Mouse (Mus musculus) erythroid progenitor cell, adult 5-6 weeks (primary cell): ENCODE data around the gene Sept3. TPM values are rescaled to one million over a fixed set of nuclear protein-coding genes. Genes with fewer than 3 reads are reported as not detected.
A peak's percentile ranks its signal among the peaks of the same experiment; 100 is the strongest.

Source experiments
- ATAC-seq: replicated peaks from 2 replicates; pipeline ENCODE4 v1.8.0; 2016; ENCODE audit warnings: moderate number of reproducible peaks, mild to moderate bottlenecking, moderate TSS enrichment, inconsistent platforms; ENCODE audit not compliant: poor library complexity, low FRiP score, severe bottlenecking
- total RNA-seq, 2 experiments: library from RNA; stranded (forward) in 1 of 2; stranded (reverse) in 1 of 2; fragments of 150-400 nt in 1 of 2; fragments of 186-747, 209-891 nt in 1 of 2; gene quantifications; 2 replicates each; pipeline versions ENCODE4 v1.2.3 to v1.2.4; 2015 to 2017; ENCODE audit warnings: low replicate concordance in 2 of 2

The Sept3 gene
- total RNA-seq, 2 experiments from 2014 or later = not detected

GRCm38 (mm10) chr15:82336629-82337028 lies 61.9 kb downstream of the Sept3 start:
- ATAC-seq = no peak

GRCm38 (mm10) chr15:82337875-82338274 lies 63.2 kb downstream of the Sept3 start:
- ATAC-seq = no peak

GRCm38 (mm10) chr15:82338593-82339112 lies 64.0 kb downstream of the Sept3 start, which contains the start of the genes Naga, Pheta2 and Smdt1:
TSS of gene Naga (minus strand) at chr15:82338925.
TSS of gene Pheta2 (plus strand) at chr15:82338942.
TSS of gene Smdt1 (plus strand) at chr15:82338959.
- peak; percentile 68 for ATAC-seq

- ATAC-seq = no peak
Measured at GRCm38 (mm10) chr15:82339150-82339549, 64.5 kb downstream of the Sept3 start.

GRCm38 (mm10) chr15:82339634-82340254 lies 65.1 kb downstream of the Sept3 start:
- no peak for ATAC-seq

GRCm38 (mm10) chr15:82340414-82341035 lies 65.8 kb downstream of the Sept3 start:
- peak; percentile 17; the same call in 1 of the 2 replicates for ATAC-seq

GRCm38 (mm10) chr15:82341036-82341501 lies 66.4 kb downstream of the Sept3 start:
- ATAC-seq = peak; percentile 31

GRCm38 (mm10) chr15:82341675-82342542 lies 67.2 kb downstream of the Sept3 start:
- ATAC-seq = peak; percentile 48

GRCm38 (mm10) chr15:82342543-82342935 lies 67.8 kb downstream of the Sept3 start:
- no peak for ATAC-seq

- ATAC-seq = no peak
Measured at GRCm38 (mm10) chr15:82343368-82344287, 68.9 kb downstream of the Sept3 start.

Other genes with a start within 250 kb of the Sept3 start
- gene Desi1, start 241.0 kb upstream of the Sept3 start, total RNA-seq (2015; ENCODE audit: low replicate concordance) = 21.0 and 34.2 TPM in 2 replicates
- 7.9 and 10.7 TPM in 2 replicates for gene Desi1, start 241.0 kb upstream of the Sept3 start, total RNA-seq (2017; ENCODE audit: low replicate concordance)
- 62.7 and 97.3 TPM in 2 replicates for gene Snu13, start 227.3 kb upstream of the Sept3 start, total RNA-seq (2015; ENCODE audit: low replicate concordance)
- gene Snu13, start 227.3 kb upstream of the Sept3 start, total RNA-seq (2017; ENCODE audit: low replicate concordance) = 46.7 and 52.1 TPM in 2 replicates
- not detected in 2 replicates for gene 4930407I10Rik, start 215.7 kb upstream of the Sept3 start, total RNA-seq (2015; ENCODE audit: low replicate concordance)
- gene 4930407I10Rik, start 215.7 kb upstream of the Sept3 start, total RNA-seq (2017; ENCODE audit: low replicate concordance) = not detected in 2 replicates
- not detected in 2 replicates for gene Mei1, start 204.9 kb upstream of the Sept3 start, total RNA-seq (2015; ENCODE audit: low replicate concordance)
- gene Mei1, start 204.9 kb upstream of the Sept3 start, total RNA-seq (2017; ENCODE audit: low replicate concordance) = not detected in 2 replicates
- gene Ccdc134, start 147.0 kb upstream of the Sept3 start, total RNA-seq (2015; ENCODE audit: low replicate concordance) = 2.9 and 12.6 TPM in 2 replicates
- gene Ccdc134, start 147.0 kb upstream of the Sept3 start, total RNA-seq (2017; ENCODE audit: low replicate concordance) = 5.5 and 5.8 TPM in 2 replicates
- 40.7 and 42.9 TPM in 2 replicates for gene Srebf2, start 127.7 kb upstream of the Sept3 start, total RNA-seq (2015; ENCODE audit: low replicate concordance)
- 36.2 and 43.0 TPM in 2 replicates for gene Srebf2, start 127.7 kb upstream of the Sept3 start, total RNA-seq (2017; ENCODE audit: low replicate concordance)
- not detected in 2 replicates for gene Shisa8, start 62.1 kb upstream of the Sept3 start, total RNA-seq (2015; ENCODE audit: low replicate concordance)
- gene Shisa8, start 62.1 kb upstream of the Sept3 start, total RNA-seq (2017; ENCODE audit: low replicate concordance) = not detected in 2 replicates
- gene Tnfrsf13c, start 50.5 kb upstream of the Sept3 start, total RNA-seq (2015; ENCODE audit: low replicate concordance) = 13.4 and 15.5 TPM in 2 replicates
- gene Tnfrsf13c, start 50.5 kb upstream of the Sept3 start, total RNA-seq (2017; ENCODE audit: low replicate concordance) = 6.7 and 11.9 TPM in 2 replicates
- gene Cenpm, start 30.1 kb upstream of the Sept3 start, total RNA-seq (2015; ENCODE audit: low replicate concordance) = 50.7 and 56.2 TPM in 2 replicates
- gene Cenpm, start 30.1 kb upstream of the Sept3 start, total RNA-seq (2017; ENCODE audit: low replicate concordance) = 11.6 and 36.7 TPM in 2 replicates
- gene 1500009C09Rik, start 22.5 kb upstream of the Sept3 start, total RNA-seq (2015; ENCODE audit: low replicate concordance) = not detected in 2 replicates
- gene 1500009C09Rik, start 22.5 kb upstream of the Sept3 start, total RNA-seq (2017; ENCODE audit: low replicate concordance) = not detected in 2 replicates
- gene Wbp2nl, start 24.1 kb downstream of the Sept3 start, total RNA-seq (2015; ENCODE audit: low replicate concordance) = not detected in 2 replicates
- not detected in 2 replicates for gene Wbp2nl, start 24.1 kb downstream of the Sept3 start, total RNA-seq (2017; ENCODE audit: low replicate concordance)
- gene Naga, start 64.0 kb downstream of the Sept3 start, total RNA-seq (2015; ENCODE audit: low replicate concordance) = 119 and 154 TPM in 2 replicates
- gene Naga, start 64.0 kb downstream of the Sept3 start, total RNA-seq (2017; ENCODE audit: low replicate concordance) = 62.6 and 69.7 TPM in 2 replicates
- 88.4 and 89.0 TPM in 2 replicates for gene Pheta2, start 64.0 kb downstream of the Sept3 start, total RNA-seq (2015; ENCODE audit: low replicate concordance)
- 85.0 and 97.9 TPM in 2 replicates for gene Pheta2, start 64.0 kb downstream of the Sept3 start, total RNA-seq (2017; ENCODE audit: low replicate concordance)
- 137 and 202 TPM in 2 replicates for gene Smdt1, start 64.1 kb downstream of the Sept3 start, total RNA-seq (2015; ENCODE audit: low replicate concordance)
- 52.8 and 71.0 TPM in 2 replicates for gene Smdt1, start 64.1 kb downstream of the Sept3 start, total RNA-seq (2017; ENCODE audit: low replicate concordance)
- 91.4 and 203 TPM in 2 replicates for gene Ndufa6, start 79.4 kb downstream of the Sept3 start, total RNA-seq (2015; ENCODE audit: low replicate concordance)
- gene Ndufa6, start 79.4 kb downstream of the Sept3 start, total RNA-seq (2017; ENCODE audit: low replicate concordance) = 31.5 and 64.6 TPM in 2 replicates
- not detected in 2 replicates for gene Cyp2d22, start 105.4 kb downstream of the Sept3 start, total RNA-seq (2015; ENCODE audit: low replicate concordance)
- gene Cyp2d22, start 105.4 kb downstream of the Sept3 start, total RNA-seq (2017; ENCODE audit: low replicate concordance) = not detected in 2 replicates
- not detected in 2 replicates for gene Cyp2d11, start 119.1 kb downstream of the Sept3 start, total RNA-seq (2015; ENCODE audit: low replicate concordance)
- gene Cyp2d11, start 119.1 kb downstream of the Sept3 start, total RNA-seq (2017; ENCODE audit: low replicate concordance) = not detected in 2 replicates
- gene Cyp2d10, start 132.3 kb downstream of the Sept3 start, total RNA-seq (2015; ENCODE audit: low replicate concordance) = not detected in 2 replicates
- not detected in 2 replicates for gene Cyp2d10, start 132.3 kb downstream of the Sept3 start, total RNA-seq (2017; ENCODE audit: low replicate concordance)
- gene Cyp2d9, start 158.5 kb downstream of the Sept3 start, total RNA-seq (2015; ENCODE audit: low replicate concordance) = not detected in 2 replicates
- gene Cyp2d9, start 158.5 kb downstream of the Sept3 start, total RNA-seq (2017; ENCODE audit: low replicate concordance) = not detected in 2 replicates